Mouse (Mus musculus): ENCODE measurements around the gene Iqgap3.
A peak's percentile ranks its signal among the peaks of the same experiment; 100 is the strongest.

Iqgap3 gene

GRCm38 (mm10) chr3:88150061-88150998 is 68.6 kb downstream of the Iqgap3 start:
- DNase-seq (ENCODE audit: low spot score in 2 of 2) = peak; percentile 72 to 76

GRCm38 (mm10) chr3:88150999-88151364 is 69.2 kb downstream of the Iqgap3 start:
- no peak for DNase-seq (ENCODE audit: low spot score in 2 of 2)

- DNase-seq (ENCODE audit: low spot score in 2 of 2) = peak; percentile 87 to 91
Observed at GRCm38 (mm10) chr3:88152056-88152455, 70.3 kb downstream of the Iqgap3 start.

- no peak for DNase-seq (ENCODE audit: low spot score in 2 of 2)
Observed at GRCm38 (mm10) chr3:88153290-88154011, 71.7 kb downstream of the Iqgap3 start.

GRCm38 (mm10) chr3:88154236-88154635 is 72.5 kb downstream of the Iqgap3 start:
- DNase-seq (ENCODE audit: low spot score in 2 of 2) = no peak

GRCm38 (mm10) chr3:88156817-88157216 is 75.0 kb downstream of the Iqgap3 start:
- DNase-seq (ENCODE audit: low spot score in 2 of 2) = no peak

- no peak for DNase-seq (ENCODE audit: low spot score in 2 of 2)
Observed at GRCm38 (mm10) chr3:88157771-88158597, 76.2 kb downstream of the Iqgap3 start.

GRCm38 (mm10) chr3:88158991-88159390 is 77.2 kb downstream of the Iqgap3 start:
- no peak for DNase-seq (ENCODE audit: low spot score in 2 of 2)

GRCm38 (mm10) chr3:88160856-88161255 is 79.1 kb downstream of the Iqgap3 start:
- no peak for DNase-seq (ENCODE audit: low spot score in 2 of 2)

- DNase-seq (ENCODE audit: low spot score in 2 of 2) = peak; percentile 67 to 68
Observed at GRCm38 (mm10) chr3:88162259-88162658, 80.5 kb downstream of the Iqgap3 start.

GRCm38 (mm10) chr3:88162811-88163210 is 81.0 kb downstream of the Iqgap3 start:
- no peak for DNase-seq (ENCODE audit: low spot score in 2 of 2)

- DNase-seq (ENCODE audit: low spot score in 2 of 2) = no peak
Observed at GRCm38 (mm10) chr3:88163847-88164246, 82.1 kb downstream of the Iqgap3 start.

- no peak for DNase-seq (ENCODE audit: low spot score in 2 of 2)
Observed at GRCm38 (mm10) chr3:88164263-88164662, 82.5 kb downstream of the Iqgap3 start.

- DNase-seq (ENCODE audit: low spot score in 2 of 2) = no peak
Observed at GRCm38 (mm10) chr3:88166056-88166455, 84.3 kb downstream of the Iqgap3 start.

GRCm38 (mm10) chr3:88170361-88170760 is 88.6 kb downstream of the Iqgap3 start:
- DNase-seq (ENCODE audit: low spot score in 2 of 2) = no peak
